Mouse (Mus musculus) brain, embryonic 18.5 days (tissue): Measurements from ENCODE around the gene Tmem88.

ENCODE experiments used
- DNase-seq: peaks from one replicate; pipeline ENCODE4 v3.0.0-alpha.2; 2012; ENCODE audit warnings: low read depth, low spot score

Gene Tmem88

DNA sequence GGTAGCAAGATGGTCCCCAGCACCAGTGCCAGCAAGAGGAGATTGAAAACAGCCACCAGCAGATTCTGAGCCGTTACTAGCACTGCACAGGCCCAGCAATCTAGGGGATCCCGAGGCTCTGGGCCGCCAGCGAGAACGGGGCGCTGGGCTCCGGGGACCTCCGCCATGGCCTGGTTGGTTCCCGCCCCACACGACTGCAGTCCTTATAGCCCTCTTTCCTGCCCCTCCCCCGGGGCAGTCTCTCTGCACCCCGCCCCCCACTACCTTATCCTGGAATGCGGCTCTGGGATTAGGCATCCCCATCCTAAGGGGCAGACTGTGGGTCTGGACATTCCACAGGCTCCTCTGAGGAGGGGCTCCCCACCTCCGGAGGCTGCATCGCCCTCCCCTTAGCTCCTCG is at the start of gene Tmem88:
Gene Tmem88 (minus strand): TSS at position 176 of the 400 bp plus-strand sequence.
- DNase-seq, result no peak

DNA sequence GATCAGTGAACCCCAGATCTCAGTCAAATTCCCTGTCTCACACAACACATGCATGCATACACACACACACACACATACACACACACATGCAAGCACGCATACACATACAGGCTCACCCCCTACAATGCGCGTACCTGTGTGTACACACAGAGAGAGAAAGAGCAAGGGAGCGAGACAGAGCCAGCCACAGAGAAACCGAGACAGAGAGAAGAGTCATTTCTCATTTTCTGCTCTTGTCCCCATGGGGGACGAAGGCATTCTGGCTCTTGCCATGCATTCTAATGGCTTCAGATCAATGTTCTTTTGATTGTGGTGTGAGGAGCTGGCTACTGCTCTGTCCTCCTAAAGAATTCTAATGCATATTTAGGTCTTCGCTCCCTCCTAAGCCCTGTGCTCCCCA is 49.3 kb upstream of the Tmem88 start:
- no peak for DNase-seq

DNA sequence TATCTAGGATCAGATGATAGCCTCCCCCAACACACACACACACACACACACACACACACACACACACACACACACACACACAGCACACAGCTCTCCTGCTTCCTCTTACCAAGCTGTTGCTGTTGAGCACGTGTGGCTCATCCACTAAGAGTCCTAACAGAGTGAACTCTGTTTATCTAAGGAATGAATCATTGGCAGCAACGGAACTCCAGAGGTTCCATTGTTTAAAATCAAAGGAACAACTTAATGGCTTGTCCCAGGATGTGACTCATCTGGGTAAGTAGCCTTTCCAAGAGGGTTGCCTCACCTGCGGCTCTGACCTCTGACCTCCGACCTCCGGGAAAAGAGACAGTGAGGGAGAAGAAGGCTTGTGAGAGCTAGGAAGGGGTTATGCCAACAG is 45.3 kb upstream of the Tmem88 start:
- DNase-seq, result no peak

DNA sequence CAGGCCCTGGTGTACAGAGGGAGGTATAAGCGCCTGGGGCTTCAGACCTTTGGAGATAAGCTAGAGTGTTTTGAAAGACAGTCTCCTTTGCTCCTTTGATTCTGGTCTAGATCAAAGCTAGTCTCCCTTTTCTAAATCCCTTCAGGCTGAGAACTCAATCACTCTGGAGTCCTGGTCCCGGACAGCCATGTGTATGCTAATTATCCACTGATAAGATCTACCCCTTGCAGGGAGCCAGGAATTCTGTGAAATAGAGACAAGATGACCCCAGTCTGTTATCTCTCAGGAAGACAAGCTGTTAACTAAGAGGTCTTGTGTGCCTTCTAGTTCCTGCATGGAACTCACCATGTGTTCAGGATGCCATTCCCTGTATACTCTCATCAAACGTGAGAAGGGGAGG is 39.3 kb upstream of the Tmem88 start:
- DNase-seq, result no peak

DNA sequence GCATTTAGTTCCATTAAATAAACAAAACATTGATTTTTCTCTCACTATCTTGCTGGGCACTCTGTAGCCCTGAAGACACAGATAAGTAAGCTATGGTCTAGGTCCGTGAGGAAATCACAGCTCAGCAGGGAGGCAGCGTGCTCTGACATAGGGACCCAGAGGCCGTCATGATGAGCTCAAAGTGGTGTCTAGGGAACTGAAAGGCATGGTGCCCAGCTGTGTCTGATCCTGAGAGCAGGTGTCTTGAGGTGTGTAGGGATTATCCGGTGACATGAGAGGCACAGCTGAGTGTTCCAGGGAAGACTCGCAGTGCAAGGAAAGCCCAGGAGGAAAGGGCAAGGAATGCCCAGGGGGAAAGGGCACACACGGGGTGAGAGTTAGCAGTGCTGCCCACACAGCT is 35.2 kb upstream of the Tmem88 start:
- DNase-seq, result no peak

DNA sequence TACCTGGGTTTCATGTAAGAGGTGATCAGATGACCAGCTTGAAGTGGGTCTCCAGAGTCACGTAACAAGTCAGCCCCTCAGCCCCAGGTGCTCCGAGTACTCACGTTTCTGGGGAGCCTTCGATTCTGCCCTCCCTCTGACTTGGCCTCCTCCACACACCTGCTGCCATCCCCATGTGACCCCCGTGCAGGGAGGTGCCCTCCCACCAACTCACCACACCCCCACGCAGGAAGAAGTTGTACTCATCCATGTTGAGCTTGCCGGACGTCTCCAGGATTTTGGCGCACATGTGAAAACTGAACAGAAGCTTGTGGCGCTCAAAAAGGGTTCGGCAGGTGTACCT is 34.6 kb upstream of the Tmem88 start:
- DNase-seq, result no peak

DNA sequence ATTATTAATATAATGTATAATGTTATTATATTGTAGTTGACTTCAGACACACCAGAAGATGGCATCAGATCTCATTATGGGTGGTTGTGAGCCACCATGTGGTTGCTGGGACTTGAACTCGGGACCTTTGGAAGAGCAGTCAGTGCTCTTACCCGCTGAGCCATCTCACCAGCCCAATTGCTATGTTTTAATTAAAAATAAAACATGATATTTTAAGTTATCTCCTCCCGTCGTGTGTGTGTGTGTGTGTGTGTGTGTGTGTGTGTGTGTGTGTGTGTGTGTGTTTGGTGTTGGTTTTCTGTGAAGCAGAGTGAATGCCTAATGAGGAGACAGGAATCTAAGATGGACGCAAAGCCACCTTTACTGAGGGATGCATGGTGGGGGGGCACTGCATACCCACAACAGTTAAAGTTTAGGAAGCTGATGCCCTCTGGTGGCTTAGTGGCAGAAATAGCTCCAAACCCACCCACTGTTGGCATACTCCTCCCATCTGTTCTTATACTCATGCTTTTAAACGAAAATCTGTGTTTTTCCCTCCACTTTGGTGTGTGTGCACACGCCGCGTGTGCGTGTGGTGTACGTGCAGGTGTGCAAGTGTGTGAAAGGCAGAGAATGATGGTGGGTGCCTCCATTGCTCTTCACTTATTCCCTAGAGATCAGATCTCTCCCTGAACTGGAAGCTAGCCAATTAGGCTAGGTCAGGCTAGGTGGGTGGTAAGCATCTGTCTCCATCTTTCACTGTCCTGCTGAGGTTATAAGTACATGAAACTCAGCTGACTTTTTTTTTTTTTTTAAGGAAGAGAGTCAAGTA is 34.0 kb upstream of the Tmem88 start:
- no peak for DNase-seq

DNA sequence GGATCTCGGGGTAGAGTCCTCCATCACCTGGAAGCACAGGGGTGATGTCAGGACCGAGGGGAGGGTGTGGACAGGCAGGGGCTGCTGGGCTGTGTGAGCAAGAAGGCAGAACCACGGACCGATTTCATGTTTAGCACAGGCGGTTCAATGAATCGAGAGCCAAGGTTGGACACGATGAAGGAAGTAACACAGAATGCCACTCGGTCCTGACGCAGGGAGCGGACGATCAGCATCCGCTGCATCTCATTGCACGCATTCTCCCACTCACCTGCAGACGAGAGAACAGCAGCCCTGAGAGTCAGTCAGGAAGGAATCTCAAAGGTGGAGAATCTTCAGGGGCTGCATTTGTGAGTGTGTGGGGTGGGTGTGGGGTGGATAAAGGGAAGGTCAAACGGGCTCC is 32.6 kb upstream of the Tmem88 start:
- no peak for DNase-seq

DNA sequence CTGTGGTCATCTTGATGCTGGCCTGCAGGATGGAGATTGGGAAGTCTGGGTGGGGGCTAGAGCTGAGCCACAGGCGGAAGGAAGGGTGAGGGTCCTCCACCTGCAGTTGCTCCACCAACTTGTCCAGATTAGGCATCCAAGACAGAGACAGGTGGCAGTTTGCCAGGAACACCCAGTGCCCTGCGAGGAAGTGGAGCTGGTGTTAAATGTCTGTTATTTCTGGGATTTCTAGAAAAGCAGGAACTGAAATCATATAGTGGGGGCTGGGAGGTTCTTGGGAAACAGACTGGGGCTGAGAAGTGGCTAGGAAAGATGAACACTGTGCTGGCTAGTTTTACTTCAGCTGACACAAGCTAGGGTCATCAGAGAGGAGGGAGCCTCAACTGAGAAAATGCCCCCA is 31.3 kb upstream of the Tmem88 start:
- DNase-seq, result no peak

DNA sequence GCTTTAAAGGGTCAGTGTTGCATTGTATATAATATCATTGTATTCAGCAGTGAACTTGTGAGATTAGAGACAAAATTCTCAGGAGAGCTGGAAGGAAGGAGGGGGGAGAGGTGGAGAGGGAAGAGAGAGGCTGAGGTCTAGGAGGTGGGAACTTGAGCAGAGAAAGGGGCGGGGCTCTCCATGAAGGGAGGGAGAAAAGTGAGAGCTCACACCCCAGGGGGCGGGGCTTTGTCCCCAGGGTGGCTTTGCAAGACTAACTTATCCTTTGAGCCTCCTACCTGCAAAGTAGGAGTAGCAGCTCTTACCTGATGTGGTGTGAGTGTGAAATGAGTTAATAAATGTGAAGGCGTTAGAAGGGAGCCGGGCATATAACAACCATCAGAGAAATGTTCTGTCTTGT is 30.7 kb upstream of the Tmem88 start:
- DNase-seq, result no peak

DNA sequence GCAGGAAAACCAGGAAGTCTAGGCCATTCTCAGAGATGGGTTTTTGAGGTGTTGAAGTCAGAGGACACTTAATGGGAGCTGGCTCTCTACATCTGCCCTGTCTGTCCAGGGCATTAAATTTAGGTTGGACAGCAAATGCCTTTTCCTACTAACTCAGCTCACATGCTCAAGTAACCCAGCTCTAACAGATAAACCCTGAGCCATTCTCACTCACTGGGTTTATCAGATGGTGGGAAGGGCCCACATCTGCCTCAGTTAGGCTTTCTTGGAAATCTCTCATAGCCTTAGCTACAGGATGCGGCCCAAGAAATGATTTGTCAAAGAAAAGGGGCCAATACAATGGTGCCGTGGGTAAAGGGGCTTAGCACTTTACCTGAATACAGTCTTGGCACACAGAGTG is 28.2 kb upstream of the Tmem88 start:
- no peak for DNase-seq

DNA sequence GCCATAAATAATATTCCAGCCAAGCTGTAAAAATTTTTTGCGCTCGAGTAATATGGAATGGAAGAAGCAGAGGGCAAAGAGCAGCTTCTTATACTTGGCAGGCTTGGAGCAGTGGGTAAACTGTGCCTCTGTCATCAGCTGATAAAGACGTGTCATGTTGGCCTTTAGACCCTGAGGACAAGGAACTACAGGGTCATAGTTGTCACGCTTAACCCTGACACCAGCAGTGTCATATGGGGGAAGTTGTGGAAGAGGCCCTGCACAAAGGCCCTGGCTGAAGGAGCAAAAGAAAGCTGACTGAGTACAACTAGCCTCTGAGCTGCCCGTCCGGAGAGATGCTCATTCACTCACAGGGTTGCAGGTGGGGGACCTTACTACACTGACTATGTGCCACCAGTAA is 25.9 kb upstream of the Tmem88 start:
- DNase-seq, result no peak

DNA sequence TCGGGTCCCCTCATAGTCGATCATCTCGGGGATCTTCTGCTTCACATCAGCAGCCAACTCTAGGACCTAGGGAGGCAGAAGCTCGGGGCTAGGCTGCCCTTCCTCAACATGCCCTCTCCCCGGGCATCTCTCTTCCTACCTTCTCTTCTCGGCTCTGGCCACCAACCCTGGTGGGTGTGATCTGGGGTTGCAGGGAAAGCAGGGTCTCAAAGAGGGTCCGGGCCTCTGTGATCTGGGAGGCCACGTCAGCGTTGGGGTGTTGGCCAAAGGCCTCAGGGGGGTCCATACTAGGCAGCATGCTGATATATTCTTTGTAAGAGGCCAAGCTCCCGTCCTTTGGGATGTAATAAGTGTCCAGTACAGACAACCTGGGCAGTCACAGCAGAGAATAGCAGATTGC is 24.8 kb upstream of the Tmem88 start:
- no peak for DNase-seq

DNA sequence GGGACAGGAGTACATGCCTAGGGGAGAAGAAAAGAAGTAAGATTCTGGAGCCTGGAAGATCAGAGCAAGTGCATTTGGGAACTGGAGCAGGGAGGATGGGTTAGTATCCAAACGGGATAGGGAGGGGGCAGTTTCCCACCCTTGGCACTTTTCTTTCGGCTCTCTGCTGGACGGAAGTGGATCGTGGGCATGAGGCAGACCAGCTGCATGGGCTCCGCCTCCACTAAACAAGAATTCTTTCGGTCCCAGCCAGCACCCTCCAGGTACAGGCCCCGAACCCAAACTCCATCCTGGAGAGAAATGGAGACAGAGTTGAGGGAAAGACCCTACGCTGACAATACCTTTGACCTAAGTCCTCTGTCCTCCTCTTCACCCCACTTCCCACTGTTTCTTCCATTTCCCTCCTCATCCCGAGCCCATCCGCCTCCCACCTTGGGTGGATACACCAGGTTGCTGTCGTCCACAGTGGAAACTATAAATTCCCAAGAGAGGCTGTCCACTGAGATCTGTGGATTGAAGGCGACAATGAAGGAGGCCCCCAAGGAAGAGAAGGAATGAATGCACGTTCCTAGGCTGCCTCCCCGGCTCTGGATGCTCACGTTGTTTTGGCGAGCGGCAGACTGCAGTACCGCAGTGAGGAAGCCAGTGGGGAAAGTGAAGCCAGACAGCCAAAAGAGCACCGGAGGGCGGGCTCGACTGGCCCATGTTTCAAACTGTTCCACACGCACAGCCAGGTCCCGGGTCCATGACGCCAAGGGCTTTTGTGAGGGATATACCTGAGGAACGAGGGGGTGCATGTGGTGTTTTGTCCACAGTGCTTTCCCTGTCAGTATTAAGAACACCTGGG is 23.3 kb upstream of the Tmem88 start:
- no peak for DNase-seq

DNA sequence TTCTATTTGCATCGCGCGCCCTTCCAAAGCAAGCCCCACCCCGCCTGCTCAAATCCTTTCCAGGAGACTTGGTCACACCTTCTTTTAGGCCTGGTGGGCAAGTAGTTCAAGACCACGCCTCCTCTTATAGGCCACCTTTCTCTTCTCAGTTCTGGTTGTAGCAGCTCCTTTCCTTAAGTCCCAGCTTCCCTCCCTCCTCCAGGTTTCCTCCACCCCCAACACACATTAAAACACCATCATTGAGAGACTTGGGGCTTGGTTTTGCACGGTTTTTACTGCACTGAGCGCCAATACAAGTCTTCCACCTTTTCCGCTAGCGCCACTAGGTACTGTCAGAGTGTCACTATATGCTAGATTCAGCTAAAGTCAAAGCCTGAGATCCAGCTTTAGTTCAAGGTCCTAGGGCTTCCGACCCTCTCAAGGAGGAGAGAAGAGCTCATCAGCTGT is 22.5 kb upstream of the Tmem88 start:
- no peak for DNase-seq

DNA sequence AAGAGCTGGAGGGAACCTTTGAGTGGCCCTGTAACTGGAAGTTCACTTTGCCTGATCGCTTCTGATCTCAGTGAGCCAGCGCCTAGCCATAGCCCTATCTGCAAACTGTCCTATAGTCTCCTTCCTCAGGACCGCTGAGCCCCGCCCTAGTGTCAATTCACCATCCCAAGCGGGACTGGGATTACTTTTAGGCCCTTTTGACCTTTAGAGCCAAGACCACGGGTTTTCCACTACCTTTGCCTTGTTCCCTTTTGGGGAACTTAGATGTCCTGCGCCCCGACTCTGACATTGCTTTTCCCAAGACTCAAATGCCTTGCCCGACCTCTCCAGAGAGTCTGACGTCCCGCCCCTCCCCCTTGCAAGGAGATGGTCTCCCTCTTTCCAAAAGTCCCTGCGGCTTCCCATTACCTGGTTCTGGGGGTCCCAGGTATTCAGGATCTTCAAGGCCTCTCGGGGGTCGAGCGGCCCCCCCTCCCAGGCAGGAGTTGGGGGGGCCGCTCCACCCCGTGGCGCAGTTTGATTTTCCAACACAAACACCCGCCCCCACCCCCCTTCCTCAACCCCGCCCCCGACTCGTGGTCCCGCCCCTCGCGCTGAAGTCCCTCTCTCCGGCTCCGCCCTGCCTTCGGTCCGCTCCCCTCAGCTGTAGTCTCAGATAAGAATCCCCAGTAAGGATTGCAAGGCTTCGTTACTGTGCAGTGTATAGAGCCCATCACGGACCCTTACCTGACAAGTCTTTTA is 21.9 kb upstream of the Tmem88 start:
- no peak for DNase-seq

DNA sequence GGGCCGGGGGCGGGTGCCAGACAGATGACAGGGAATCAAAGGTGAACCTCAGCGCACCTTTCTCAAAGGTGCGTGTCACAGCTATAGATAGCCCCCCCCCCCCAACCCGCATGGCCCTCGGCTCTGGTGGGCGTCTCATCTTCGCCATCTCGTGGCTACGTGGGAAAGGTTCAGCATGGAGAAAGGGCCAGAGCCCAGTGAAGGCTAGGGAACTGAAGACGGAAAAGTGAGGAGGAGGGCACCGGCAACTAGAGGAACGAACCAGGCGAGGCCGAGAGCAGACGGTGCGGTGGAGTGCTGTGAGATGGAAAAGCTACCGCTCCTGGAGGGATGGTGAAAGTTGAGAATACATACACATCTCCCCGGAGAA is 21.4 kb upstream of the Tmem88 start:
- DNase-seq, result no peak

DNA sequence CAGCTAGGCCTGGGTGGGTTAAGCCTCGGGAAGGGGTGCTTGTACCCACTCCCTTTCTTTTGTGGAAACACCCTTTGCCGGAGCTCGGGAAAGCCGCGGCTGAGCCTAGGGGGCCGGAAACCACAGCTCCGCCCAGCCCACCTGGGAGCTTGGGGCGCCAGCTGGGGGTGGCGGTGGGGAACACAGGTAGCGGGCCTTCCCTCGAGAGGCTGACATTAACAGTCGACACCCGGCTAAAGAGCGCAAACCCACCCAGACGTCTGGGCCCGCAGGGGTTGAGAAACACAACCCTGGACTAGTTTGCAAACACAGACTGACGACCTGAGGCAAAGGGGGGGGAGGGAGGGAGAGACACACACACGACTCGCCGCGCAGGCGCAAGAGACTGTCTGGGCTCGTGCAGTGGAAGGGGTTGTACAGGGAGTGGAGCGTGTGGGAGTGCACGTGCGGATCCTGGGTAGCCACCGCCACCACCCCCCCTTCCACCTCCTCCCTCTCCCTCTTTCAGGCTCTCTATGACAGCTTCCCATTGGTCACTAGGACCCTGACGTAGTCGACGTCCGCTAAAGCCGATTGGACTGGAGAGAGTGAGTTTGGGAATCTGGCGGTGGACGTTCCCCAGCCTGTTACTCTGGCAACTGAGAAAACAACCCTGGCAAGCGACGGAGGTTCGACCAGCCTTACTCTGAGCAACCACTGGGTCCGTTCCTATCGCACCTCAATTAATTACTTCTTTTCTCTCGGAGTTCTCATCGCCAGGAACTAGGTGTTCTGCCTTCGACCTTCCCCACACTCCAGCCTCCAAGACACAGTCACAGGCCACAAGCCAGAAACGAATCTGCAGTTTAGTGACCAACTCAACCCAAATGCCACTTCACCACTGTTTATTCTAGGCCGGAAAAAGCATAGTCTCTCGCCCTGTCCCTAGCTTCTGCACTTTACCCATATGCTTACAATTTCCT is 20.7 kb upstream of the Tmem88 start:
- peak; percentile 97 for DNase-seq

DNA sequence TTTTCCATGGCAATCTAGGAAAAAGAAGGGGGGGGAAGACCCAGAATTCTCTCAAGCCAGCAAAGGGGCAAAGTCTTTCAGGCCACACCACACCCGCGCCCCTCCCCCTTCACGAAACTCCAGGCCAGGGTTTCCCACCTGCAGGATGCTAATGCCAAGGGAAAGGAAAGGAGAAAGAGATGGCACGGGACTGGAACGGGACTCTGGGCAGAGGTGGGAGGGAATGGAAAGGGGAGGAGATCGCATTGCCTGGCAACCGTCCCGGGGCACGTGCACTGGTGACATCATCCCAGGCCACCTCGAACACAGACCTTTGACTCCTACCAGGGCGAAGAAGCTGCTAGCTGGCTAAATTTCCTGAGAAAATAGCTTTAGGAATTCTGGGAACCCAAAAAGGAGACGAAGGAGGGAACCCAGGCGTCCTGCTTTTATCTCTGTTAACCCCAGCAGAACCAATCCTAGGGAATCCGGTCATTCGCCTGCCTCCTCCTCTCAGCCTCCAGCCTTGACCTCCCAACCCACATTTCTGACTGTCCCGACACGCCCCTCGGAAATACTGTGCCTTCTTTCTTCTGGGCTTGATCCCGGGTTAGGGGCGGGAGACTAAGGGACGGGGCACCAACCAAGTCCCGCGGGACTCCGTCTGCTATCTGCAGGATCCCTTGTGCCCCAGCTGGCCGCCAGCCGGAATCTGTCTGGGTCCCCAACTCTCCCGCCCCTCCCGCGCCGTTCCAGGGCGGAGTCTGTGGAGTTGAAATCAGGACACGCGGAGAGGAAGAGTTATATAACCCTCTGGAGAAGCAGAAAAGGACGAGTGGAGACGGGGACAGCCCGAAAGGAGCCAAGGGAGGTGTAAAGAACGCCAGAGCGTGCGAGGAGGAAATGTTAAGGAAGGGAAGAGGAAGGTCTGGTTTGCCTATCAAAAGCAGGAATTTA is 19.7 kb upstream of the Tmem88 start:
- peak; percentile 87 for DNase-seq

DNA sequence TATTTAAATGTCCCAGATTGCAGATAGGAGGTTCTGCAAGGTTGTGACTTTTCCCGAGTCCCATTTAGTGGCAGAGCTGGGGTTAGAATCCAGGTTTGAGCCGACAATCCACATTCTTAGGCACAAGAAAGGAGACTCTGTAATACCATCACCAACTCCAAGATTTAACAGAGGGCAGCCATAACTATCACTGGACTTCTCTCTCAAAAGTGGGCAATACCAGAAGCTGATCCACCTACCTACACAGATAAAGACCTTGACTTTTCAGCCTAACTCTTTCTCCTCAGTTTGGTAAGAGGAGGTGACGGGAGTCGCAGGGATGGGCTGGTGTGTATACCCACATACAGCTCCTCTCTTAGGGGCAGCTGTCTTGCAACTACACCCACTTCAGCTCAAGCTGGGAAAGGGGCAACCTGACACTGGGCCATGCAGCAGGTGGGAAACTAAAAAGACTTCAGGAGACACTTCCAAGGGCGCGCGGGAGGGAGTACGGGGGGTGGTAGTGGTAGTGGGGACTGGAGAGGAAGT is 19.0 kb upstream of the Tmem88 start:
- DNase-seq, result no peak
